Comparison of ENCODE assay signal across 22 mouse cellular contexts in the genomic region with DNA sequence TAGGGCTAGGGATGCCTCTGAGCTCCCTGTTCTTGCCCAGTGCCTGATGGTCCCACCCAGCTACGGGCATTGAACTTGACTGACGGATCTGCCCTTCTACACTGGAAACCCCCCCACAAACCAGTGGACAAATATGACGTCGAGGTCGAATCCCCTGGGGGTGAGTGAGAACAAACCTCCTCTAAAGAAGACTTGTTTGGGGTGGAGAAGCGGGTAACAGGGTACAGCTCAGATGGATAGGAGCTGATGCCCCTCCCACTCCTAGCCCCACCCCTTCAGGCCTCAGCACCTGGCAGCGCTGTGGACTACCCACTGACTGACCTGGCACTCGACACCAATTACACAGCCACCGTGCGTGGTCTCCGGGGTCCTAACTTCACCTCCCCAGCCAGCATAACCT. TPM values are rescaled to one million over a fixed set of nuclear protein-coding genes. Genes with fewer than 3 reads are reported as not detected.
"Had no signal": no experiment of that assay in that cellular context is flagged by ENCODE, and none has a peak within 500 bp of the region (broad histone marks: within the 10 kb centered on the region; RNA-seq: fewer than 3 reads in every experiment).

No protein-coding gene starts in this region.

- H3K27me3 ChIP-seq: lung, embryonic 15.5 days; midbrain, embryonic 12.5 days; neural tube, embryonic 12.5 days; stomach, embryonic 15.5 days had no signal

- H3K9me3 ChIP-seq: lung, embryonic 15.5 days; midbrain, embryonic 10.5 days; midbrain, embryonic 12.5 days; neural tube, embryonic 12.5 days; stomach, embryonic 15.5 days had no signal

- ATAC-seq: lung, postnatal 0 days; midbrain, embryonic 16.5 days had no signal

- H3K4me2 ChIP-seq: lung, embryonic 15.5 days; midbrain, embryonic 12.5 days; neural tube, embryonic 12.5 days; stomach, embryonic 15.5 days had no signal

- H3K9ac ChIP-seq: lung, embryonic 15.5 days; midbrain, embryonic 12.5 days; neural tube, embryonic 12.5 days; stomach, embryonic 15.5 days had no signal

- H3K4me3 ChIP-seq: lung, embryonic 15.5 days; midbrain, embryonic 10.5 days; midbrain, embryonic 12.5 days; neural tube, embryonic 12.5 days; stomach, embryonic 15.5 days had no signal

- H3K36me3 ChIP-seq: lung, embryonic 15.5 days; midbrain, embryonic 10.5 days; midbrain, embryonic 12.5 days; neural tube, embryonic 12.5 days; stomach, embryonic 15.5 days had no signal

- H3K27ac ChIP-seq: lung, embryonic 15.5 days; macrophage; midbrain, embryonic 10.5 days; midbrain, embryonic 12.5 days; neural tube, embryonic 12.5 days; stomach, embryonic 15.5 days; stomach, postnatal 0 days had no signal

- DNase-seq: lung, adult 2 months; lung, postnatal 14 days; lung, postnatal 36 days; midbrain, embryonic 14.5 days; right cerebral cortex, postnatal 14 days; thymus, adult 2 months; thymus, postnatal 25 days; thymus, postnatal 4 days had no signal

- H3K4me1 ChIP-seq: lung, embryonic 15.5 days; midbrain, embryonic 10.5 days; midbrain, embryonic 12.5 days; neural tube, embryonic 12.5 days; stomach, embryonic 15.5 days had no signal

RNA-seq across cellular contexts. Expression of a gene that starts 26.3 kb away (rescaled TPM):
- total RNA-seq: megakaryocyte-erythroid progenitor cell, adult 5-6 weeks had no signal
- polyA plus RNA-seq: midbrain, embryonic 10.5 days; neural tube, embryonic 12.5 days; neural tube, embryonic 14.5 days had no signal

RNA-seq across cellular contexts. Expression of a gene that starts 47.1 kb away (rescaled TPM):
- total RNA-seq: megakaryocyte progenitor cell, adult 5-6 weeks; megakaryocyte-erythroid progenitor cell, adult 5-6 weeks; monocyte, adult 5-6 weeks; neutrophil, adult 5-6 weeks had no signal
- polyA plus RNA-seq: macrophage; midbrain, embryonic 10.5 days had no signal
